25 mouse cellular contexts compared by ENCODE assay signal in genomic region chr16:11902007-11902406, GRCm38 (mm10). TPM values are rescaled to one million over a fixed set of nuclear protein-coding genes. Genes with fewer than 3 reads are reported as not detected.
A peak's percentile ranks its signal among the peaks of the same experiment; 100 is the strongest.
DNase-seq lines count a peak whose midpoint lies in the region; ATAC-seq and TF ChIP-seq lines count a peak whose summit lies in the region.
"Had no signal": no experiment of that assay in that cellular context is flagged by ENCODE, and none has a peak within 500 bp of the region (broad histone marks: within the 10 kb centered on the region; RNA-seq: fewer than 3 reads in every experiment).

No protein-coding gene starts in this region.

- H3K9ac ChIP-seq in heart, embryonic 12.5 days, result no peak overlapping the region
- H3K9ac ChIP-seq: embryonic facial prominence, embryonic 12.5 days; forebrain, embryonic 13.5 days had no signal

- no peak overlapping the region for H3K27ac ChIP-seq in gastrocnemius, adult 2 months
- no peak overlapping the region for H3K27ac ChIP-seq in heart, embryonic 12.5 days (ENCODE audit: poor library complexity, severe bottlenecking)
- H3K27ac ChIP-seq in testis, adult 2 months (ENCODE audit: control insufficient read depth, insufficient read depth, low read depth, low read length), result no peak overlapping the region
- H3K27ac ChIP-seq: embryonic facial prominence, embryonic 10.5 days; embryonic facial prominence, embryonic 12.5 days; forebrain, embryonic 13.5 days had no signal

- H3K9me3 ChIP-seq in heart, embryonic 12.5 days (replicated peaks), result no peaks in the 10 kb centered on the region
- H3K9me3 ChIP-seq: embryonic facial prominence, embryonic 10.5 days; embryonic facial prominence, embryonic 12.5 days; forebrain, embryonic 13.5 days; G1E had no signal

- H3K27me3 ChIP-seq in heart, embryonic 12.5 days (replicated peaks), result no peaks in the 10 kb centered on the region
- no peaks in the 10 kb centered on the region for H3K27me3 ChIP-seq in testis, adult 2 months (ENCODE audit: control insufficient read depth, insufficient read depth, low read length)
- H3K27me3 ChIP-seq: CH12.LX; embryonic facial prominence, embryonic 12.5 days; forebrain, embryonic 13.5 days; Patski had no signal

- TF ChIP-seq POLR2A in testis, adult 2 months (IDR thresholded peaks at IDR 0.05; ENCODE audit: control insufficient read depth, low read depth, low read length), result no peak

- intact Hi-C loops in gastrocnemius, adult 2 months (cut with DNase I), result loop anchor here (10.0 kb wide), 1 partner anchor 447 kb away; no protein-coding TSS in a partner anchor
- intact Hi-C loops in heart, postnatal 25 days (cut with DNase I), result no loop called here

- no peak for ATAC-seq in heart, embryonic 12.5 days (ENCODE audit: insufficient number of reproducible peaks, low FRiP score)
- ATAC-seq: activated CD4-positive, CD25-positive, alpha-beta regulatory T cell, adult 4 months; CD4-positive, CD25-positive, alpha-beta regulatory T cell, adult 4 months; forebrain, embryonic 13.5 days; Patski had no signal

- H3K4me3 ChIP-seq in gastrocnemius, adult 2 months, result no peak overlapping the region
- H3K4me3 ChIP-seq in heart, embryonic 12.5 days, result no peak overlapping the region
- H3K4me3 ChIP-seq in testis, adult 2 months (ENCODE audit: control insufficient read depth, low read depth, low read length), result peak overlapping the region; percentile 11; the same call in 1 of the 2 replicates
- H3K4me3 ChIP-seq: embryonic facial prominence, embryonic 10.5 days; embryonic facial prominence, embryonic 12.5 days; forebrain, embryonic 13.5 days had no signal

- H3K36me3 ChIP-seq in heart, embryonic 12.5 days, result peaks cover 6% of the 10 kb centered on the region
- no peaks in the 10 kb centered on the region for H3K36me3 ChIP-seq in testis, adult 2 months (ENCODE audit: control insufficient read depth, insufficient read depth, low read length)
- H3K36me3 ChIP-seq: embryonic facial prominence, embryonic 10.5 days; embryonic facial prominence, embryonic 12.5 days had no signal

- peak; percentile 23 for DNase-seq in gastrocnemius, adult 2 months
- DNase-seq in gastrocnemius, postnatal 4 days (ENCODE audit: low spot score in 2 of 2), result no peak
- peak; percentile 39 to 47 for DNase-seq in heart, adult 18-20 months
- DNase-seq in heart, postnatal 25 days (ENCODE audit: low spot score), result no peak
- peak; percentile 26 for DNase-seq in heart, adult 8-10 months (ENCODE audit: low spot score)
- no peak for DNase-seq in testis, postnatal 10 days (ENCODE audit: low spot score)
- DNase-seq: adrenal gland, adult 8-10 months; adrenal gland, postnatal 14 days; adrenal gland, postnatal 36 days; B cell, adult 2 months; cerebellum, adult 11-12 months; cerebellum, adult 2 months; cerebellum, adult 9-10 months; cerebellum, postnatal 10 days; cerebellum, postnatal 25 days had no signal

- WGBS in heart, embryonic 12.5 days, result 82% methylated on average over 7 of the region's 7 CpGs

- no peaks in the 10 kb centered on the region for H3K4me1 ChIP-seq in heart, embryonic 12.5 days (replicated peaks)
- no peaks in the 10 kb centered on the region for H3K4me1 ChIP-seq in testis, adult 2 months (ENCODE audit: control insufficient read depth, insufficient read depth, low read length)
- H3K4me1 ChIP-seq: embryonic facial prominence, embryonic 10.5 days; embryonic facial prominence, embryonic 12.5 days; forebrain, embryonic 13.5 days had no signal

- no peak overlapping the region for H3K4me2 ChIP-seq in heart, embryonic 12.5 days
- H3K4me2 ChIP-seq: embryonic facial prominence, embryonic 12.5 days; forebrain, embryonic 13.5 days had no signal

- no peak for TF ChIP-seq CTCF in gastrocnemius, adult 2 months (IDR thresholded peaks at IDR 0.05)
- TF ChIP-seq CTCF in testis, adult 2 months (IDR thresholded peaks at IDR 0.05; ENCODE audit: control insufficient read depth, insufficient read depth, insufficient replicate concordance, low read depth, low read length), result no peak

RNA-seq across cellular contexts. Expression of gene Cpped1, which starts 7.2 kb away (rescaled TPM):
- total RNA-seq in gastrocnemius, adult 2 months (2021), result 10 to 100 TPM; 28.4 to 39.5 TPM
- total RNA-seq in gastrocnemius, postnatal 4 days (2021), result 10 to 100 TPM; 42.1 to 44.6 TPM
- total RNA-seq in heart, adult 18-20 months (2021), result 10 to 100 TPM; 56.1 to 60.9 TPM
- total RNA-seq in heart, postnatal 25 days (2021), result 10 to 100 TPM; 55.0 to 57.9 TPM
- 10 to 100 TPM; 52.8 to 61.2 (median 58.2) TPM for total RNA-seq in heart, adult 8-10 months (2022)
- polyA plus RNA-seq in heart, embryonic 12.5 days (2016; fragmentation: Nextera tagmentation; extraction: Ambion mirVana), result 30.6 and 36.3 TPM in 2 replicates
- 4.4 and 5.7 TPM in 2 replicates for polyA plus RNA-seq in testis, adult 2 months (2012; rRNA removed)

Comparison
In these comparisons a context has a peak if more than half of its experiments do, and no peak if none do; other contexts are left out.
1. DNase-seq: peak in gastrocnemius, adult 2 months (single experiment), heart, adult 18-20 months (2 of 2) and heart, adult 8-10 months (single experiment); none in gastrocnemius, postnatal 4 days (0 of 2), heart, postnatal 25 days (single experiment) and testis, postnatal 10 days (single experiment).